Mouse (Mus musculus): ENCODE data around the gene Rab8b. TPM values are rescaled to one million over a fixed set of nuclear protein-coding genes. Genes with fewer than 3 reads are reported as not detected.

Rab8b gene
- total RNA-seq, 2 experiments from 2014 or later: 48.8 to 78.3 TPM

Other genes starting within 250 kb of the Rab8b start
- gene Car12, start 206.0 kb downstream of the Rab8b start, total RNA-seq (2015): 2.3 and 2.7 TPM in 2 replicates
- 1.2 and 2.4 TPM in 2 replicates for gene Car12, start 206.0 kb downstream of the Rab8b start, total RNA-seq (2017)
- gene Aph1b, start 124.2 kb downstream of the Rab8b start, total RNA-seq (2015): 1.3 TPM in 2 replicates
- gene Aph1b, start 124.2 kb downstream of the Rab8b start, total RNA-seq (2017): 0.30 and 1.2 TPM in 2 replicates
- gene Gm10647, start 122.6 kb downstream of the Rab8b start, total RNA-seq (2015): not detected in 2 replicates
- gene Gm10647, start 122.6 kb downstream of the Rab8b start, total RNA-seq (2017): 0.10 TPM in 1 of 2 replicates, not detected in the other
- gene Aph1c, start 85.0 kb downstream of the Rab8b start, total RNA-seq (2015): 4.1 and 7.4 TPM in 2 replicates
- 0.96 and 3.0 TPM in 2 replicates for gene Aph1c, start 85.0 kb downstream of the Rab8b start, total RNA-seq (2017)
- gene Rps27l, start 26.4 kb upstream of the Rab8b start, total RNA-seq (2015): 550 and 649 TPM in 2 replicates
- gene Rps27l, start 26.4 kb upstream of the Rab8b start, total RNA-seq (2017): 166 and 174 TPM in 2 replicates
- gene Lactb, start 55.8 kb upstream of the Rab8b start, total RNA-seq (2015): 38.4 and 42.3 TPM in 2 replicates
- 26.8 and 36.1 TPM in 2 replicates for gene Lactb, start 55.8 kb upstream of the Rab8b start, total RNA-seq (2017)
- gene Tpm1, start 129.7 kb upstream of the Rab8b start, total RNA-seq (2015): 33.1 and 43.8 TPM in 2 replicates
- 47.0 and 50.4 TPM in 2 replicates for gene Tpm1, start 129.7 kb upstream of the Rab8b start, total RNA-seq (2017)